Mouse (Mus musculus): ENCODE results near the gene Me1. TPM values are rescaled to one million over a fixed set of nuclear protein-coding genes. Genes with fewer than 3 reads are reported as not detected.

The Me1 gene
- polyA plus RNA-seq, 1 experiment from 2014 or later: 26.1 TPM

DNA sequence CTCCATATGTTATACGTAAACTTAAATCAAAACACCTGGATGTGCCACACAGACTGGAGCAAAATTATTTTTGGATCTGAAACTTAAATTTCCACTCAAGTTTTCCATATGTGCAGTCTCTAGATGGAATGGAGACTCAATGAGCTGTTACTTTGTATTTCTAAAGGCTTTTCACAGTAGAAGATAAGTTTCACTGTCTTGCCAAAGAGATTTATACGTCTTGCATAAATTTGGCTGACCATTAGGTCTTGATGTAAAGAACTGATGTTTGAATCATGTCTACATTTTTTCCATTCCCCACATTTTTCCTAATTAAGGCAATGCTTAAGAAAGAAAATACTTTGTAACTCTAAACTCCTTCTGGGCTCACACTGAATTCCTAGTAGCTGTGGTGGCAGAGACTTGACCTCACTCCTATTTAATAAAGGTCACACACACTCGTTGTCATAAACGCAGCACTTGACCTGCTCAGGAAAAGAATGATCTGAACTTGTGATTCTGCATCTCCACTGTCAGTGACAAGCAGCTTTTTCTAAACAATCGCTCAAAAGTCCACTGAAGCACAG is 22.8 kb downstream of the Me1 start:
- Histone ChIP-seq H3K27ac (no peak overlapping the region), H3K36me3 (no peaks in the 10 kb centered on the region), H3K9me3 (no peaks in the 10 kb centered on the region), H3K4me1 (peaks cover 8% of the 10 kb centered on the region; the same call in 1 of the 2 replicates), H3K4me3 (no peak overlapping the region), H3K27me3 (ENCODE audit: insufficient read depth, poor library complexity, severe bottlenecking) (no peaks in the 10 kb centered on the region)
- no peak for DNase-seq (ENCODE audit: low spot score)
- 77% methylated on average over 5 of the region's 5 CpGs for WGBS

DNA sequence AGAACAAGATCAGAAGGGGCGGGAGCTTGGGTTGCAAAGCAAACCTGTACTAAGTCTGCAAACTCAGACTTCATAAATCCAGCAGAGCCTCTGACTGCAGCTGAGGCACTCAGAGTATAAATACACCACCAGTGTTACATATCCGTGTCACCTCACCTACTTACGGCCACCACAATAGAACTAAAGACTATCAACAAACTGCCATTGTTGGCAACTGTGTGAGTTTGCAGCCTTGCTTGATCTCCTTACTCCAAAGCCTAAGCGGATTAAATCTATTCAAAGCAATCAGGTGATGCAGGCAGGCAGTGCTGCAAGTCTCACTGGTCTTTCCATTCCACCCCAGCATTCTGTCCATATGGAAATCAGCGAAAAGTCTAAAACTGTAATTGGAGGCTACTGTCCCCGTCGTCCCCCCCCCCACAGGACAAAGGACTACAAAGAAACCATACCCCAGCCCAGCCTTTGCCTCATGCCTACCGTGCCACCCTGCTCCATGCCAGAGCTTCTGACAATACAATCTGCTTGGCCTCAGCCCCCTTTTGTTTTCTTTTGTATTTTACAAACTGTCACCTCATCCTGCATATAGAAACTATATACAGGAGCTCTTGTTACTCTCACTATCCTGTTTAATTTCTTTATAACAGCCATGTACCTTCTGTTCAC is 27.0 kb downstream of the Me1 start:
- H3K27me3 ChIP-seq (ENCODE audit: insufficient read depth, poor library complexity, severe bottlenecking): no peaks in the 10 kb centered on the region
- DNase-seq (ENCODE audit: low spot score): no peak
- no peaks in the 10 kb centered on the region for H3K9me3 ChIP-seq
- H3K4me1 ChIP-seq: peaks cover 8% of the 10 kb centered on the region; the same call in 1 of the 2 replicates
- no peaks in the 10 kb centered on the region for H3K36me3 ChIP-seq
- no peak overlapping the region for H3K27ac ChIP-seq
- no peak overlapping the region for H3K4me3 ChIP-seq
- WGBS: 49% methylated on average over 8 of the region's 8 CpGs

DNA sequence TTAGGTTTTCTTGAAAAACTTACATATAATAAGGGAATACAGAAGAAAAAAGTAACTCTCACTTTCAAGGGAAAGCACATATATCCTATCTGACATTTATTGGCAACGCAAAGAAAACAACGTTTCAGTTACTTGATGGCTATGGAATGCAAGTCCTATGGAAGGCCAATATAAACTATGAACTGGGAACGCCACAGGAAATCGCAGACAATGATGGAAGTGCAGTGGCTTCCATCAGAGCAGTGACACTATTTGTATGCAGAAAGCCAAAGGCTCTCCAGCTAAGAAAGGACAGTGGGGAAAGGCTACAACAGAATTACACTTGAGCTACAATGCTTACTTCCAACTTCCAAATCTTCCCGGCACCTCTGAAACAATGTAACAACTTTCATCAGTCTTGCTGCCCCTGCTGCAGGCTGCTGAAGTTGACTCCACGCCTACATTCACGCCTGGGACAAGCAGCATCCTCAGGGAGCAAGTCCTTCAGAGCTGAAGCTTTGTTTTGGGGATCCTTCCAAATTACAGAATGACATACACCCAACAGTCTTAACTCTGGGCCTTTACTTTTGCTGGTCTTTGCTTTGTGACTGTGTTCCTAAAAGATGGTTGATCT is 28.5 kb downstream of the Me1 start:
- Histone ChIP-seq H3K4me1 (peaks cover 8% of the 10 kb centered on the region; the same call in 1 of the 2 replicates), H3K27ac (no peak overlapping the region), H3K36me3 (no peaks in the 10 kb centered on the region), H3K4me3 (no peak overlapping the region), H3K9me3 (no peaks in the 10 kb centered on the region), H3K27me3 (ENCODE audit: insufficient read depth, poor library complexity, severe bottlenecking) (no peaks in the 10 kb centered on the region)
- 82% methylated on average over 7 of the region's 7 CpGs for WGBS
- DNase-seq (ENCODE audit: low spot score): no peak

DNA sequence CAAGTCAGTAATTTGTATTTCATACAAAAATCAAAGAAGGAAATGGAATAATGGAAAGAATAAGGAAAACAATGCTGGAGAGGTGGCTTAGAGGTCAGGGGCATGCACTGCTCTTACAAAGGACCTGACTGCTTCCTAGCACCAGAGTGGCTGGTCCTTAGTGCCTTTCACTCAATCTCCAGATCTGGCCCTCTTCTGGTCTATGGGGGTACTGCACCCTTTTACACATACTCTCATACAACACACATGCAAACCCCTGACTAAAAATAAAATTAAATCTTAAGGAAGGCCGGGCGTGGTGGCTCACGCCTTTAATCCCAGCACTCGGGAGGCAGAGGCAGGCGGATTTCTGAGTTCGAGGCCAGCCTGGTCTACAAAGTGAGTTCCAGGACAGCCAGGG is 34.1 kb downstream of the Me1 start:
- Histone ChIP-seq H3K4me3 (no peak overlapping the region), H3K9me3 (no peaks in the 10 kb centered on the region), H3K27me3 (ENCODE audit: insufficient read depth, poor library complexity, severe bottlenecking) (no peaks in the 10 kb centered on the region), H3K27ac (no peak overlapping the region), H3K36me3 (no peaks in the 10 kb centered on the region), H3K4me1 (no peaks in the 10 kb centered on the region)
- 92% methylated on average over 6 of the region's 6 CpGs for WGBS
- no peak for DNase-seq (ENCODE audit: low spot score)

DNA sequence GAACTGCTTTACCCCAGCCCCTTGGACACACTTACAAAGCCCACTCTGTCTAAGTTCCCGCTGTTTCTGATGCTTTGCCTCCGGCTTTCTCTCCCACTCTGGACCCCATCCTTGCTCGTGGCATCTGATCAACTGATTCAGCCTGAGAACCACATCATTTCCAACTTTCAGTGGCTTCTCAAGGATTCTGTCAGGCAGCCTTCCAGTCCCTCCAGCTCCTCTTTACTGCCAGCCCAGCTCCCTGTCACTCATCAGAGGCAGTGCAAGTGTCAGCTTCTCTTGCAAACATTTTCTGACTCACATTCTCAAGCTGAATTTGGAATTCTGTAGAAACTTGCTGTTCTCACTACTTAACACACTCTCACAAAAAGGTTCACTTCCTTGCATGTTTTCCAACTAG is 34.5 kb downstream of the Me1 start:
- Histone ChIP-seq H3K4me1 (no peaks in the 10 kb centered on the region), H3K27me3 (ENCODE audit: insufficient read depth, poor library complexity, severe bottlenecking) (no peaks in the 10 kb centered on the region), H3K4me3 (no peak overlapping the region), H3K36me3 (no peaks in the 10 kb centered on the region), H3K27ac (no peak overlapping the region), H3K9me3 (no peaks in the 10 kb centered on the region)
- 94% methylated on average over 3 of the region's 3 CpGs for WGBS
- DNase-seq (ENCODE audit: low spot score): no peak

DNA sequence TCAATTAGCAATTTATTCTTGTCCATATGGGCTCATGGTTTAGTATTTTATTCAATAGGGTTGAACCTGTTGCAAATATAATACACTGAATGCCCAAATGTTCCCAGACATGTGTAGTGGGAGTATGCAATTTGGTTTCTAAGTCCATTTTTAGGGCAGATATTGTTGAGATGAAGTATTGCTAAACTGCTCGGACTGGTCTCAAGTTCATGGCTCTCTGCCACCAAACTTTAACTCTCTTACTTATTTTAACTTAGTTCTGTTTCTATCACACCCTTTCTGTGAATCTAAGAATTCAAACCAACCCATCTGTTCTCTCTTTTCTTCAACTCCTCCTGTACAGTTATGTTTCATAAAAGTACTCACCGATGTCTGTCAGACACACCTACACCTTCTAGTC is 35.4 kb downstream of the Me1 start:
- Histone ChIP-seq H3K27ac (no peak overlapping the region), H3K4me1 (no peaks in the 10 kb centered on the region), H3K4me3 (no peak overlapping the region), H3K36me3 (no peaks in the 10 kb centered on the region; the same call in 1 of the 2 replicates), H3K27me3 (ENCODE audit: insufficient read depth, poor library complexity, severe bottlenecking) (no peaks in the 10 kb centered on the region), H3K9me3 (no peaks in the 10 kb centered on the region)
- DNase-seq (ENCODE audit: low spot score): no peak
- 93% methylated on average over 2 of the region's 2 CpGs for WGBS

DNA sequence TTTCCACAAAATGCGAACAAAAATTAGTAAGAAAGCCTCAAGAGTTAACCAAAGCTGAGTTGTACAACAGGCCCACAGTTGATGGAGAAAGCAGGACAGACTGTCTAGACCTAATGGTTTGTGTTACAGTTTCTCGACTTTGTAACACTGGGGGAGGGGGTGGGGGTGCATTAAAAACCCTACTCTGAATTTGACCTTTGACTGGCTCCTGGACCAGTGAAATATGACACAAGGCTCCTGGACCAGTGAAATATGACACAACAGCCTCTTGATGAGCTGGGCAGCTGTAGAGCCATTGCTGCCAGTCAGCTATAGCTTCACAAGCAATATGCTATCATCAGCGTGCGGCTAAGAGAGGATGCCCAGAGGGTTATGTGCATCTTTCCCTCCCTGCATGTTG is 37.4 kb downstream of the Me1 start:
- Histone ChIP-seq H3K27ac (no peak overlapping the region), H3K4me1 (no peaks in the 10 kb centered on the region), H3K4me3 (no peak overlapping the region), H3K27me3 (ENCODE audit: insufficient read depth, poor library complexity, severe bottlenecking) (no peaks in the 10 kb centered on the region), H3K36me3 (no peaks in the 10 kb centered on the region; the same call in 1 of the 2 replicates), H3K9me3 (no peaks in the 10 kb centered on the region)
- DNase-seq (ENCODE audit: low spot score): no peak
- 87% methylated on average over 4 of the region's 4 CpGs for WGBS

DNA sequence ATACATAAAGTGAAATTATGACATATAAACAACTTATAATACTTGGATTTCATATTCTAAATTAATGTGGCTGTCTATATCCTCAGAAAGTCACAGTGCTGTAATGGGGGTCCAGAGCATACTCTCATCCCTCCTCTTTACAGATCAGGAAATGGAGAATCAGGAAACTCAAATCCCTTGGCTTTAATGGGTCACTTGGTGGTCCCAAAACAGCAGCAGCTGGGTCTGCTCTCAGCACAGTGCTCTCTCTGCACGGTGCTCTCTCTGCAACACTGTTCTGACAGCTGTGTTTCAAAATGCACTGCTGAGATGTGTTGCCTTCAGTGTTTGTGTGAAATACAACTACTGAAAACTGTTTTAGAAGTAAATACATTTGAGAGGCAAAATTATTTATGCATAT is 43.6 kb downstream of the Me1 start:
- Histone ChIP-seq H3K27me3 (ENCODE audit: insufficient read depth, poor library complexity, severe bottlenecking) (no peaks in the 10 kb centered on the region), H3K9me3 (no peaks in the 10 kb centered on the region), H3K36me3 (no peaks in the 10 kb centered on the region; the same call in 1 of the 2 replicates), H3K4me3 (no peak overlapping the region), H3K27ac (no peak overlapping the region), H3K4me1 (no peaks in the 10 kb centered on the region)
- 73% methylated on average over 1 of the region's 1 CpGs for WGBS
- DNase-seq (ENCODE audit: low spot score): no peak

DNA sequence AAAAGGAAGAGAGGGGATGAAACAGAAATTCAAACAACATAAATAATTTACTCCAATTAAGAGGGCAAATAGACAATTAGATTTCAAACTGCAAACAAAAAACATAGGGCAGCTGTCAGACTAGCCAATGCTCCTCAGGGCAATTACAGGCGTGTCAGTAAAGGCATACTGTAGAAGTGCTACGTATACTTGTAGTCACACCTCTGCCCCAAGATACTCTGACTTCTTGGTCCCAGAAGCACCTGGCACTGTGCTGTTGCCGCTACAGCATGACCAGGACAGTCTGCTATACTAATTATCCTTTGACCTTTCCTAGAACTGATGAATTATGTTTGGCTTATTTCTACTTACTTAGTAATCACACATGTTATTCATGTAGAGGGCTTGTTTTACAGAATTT is 44.5 kb downstream of the Me1 start:
- no peak for DNase-seq (ENCODE audit: low spot score)
- H3K4me3 ChIP-seq: no peak overlapping the region
- no peaks in the 10 kb centered on the region for H3K9me3 ChIP-seq
- H3K4me1 ChIP-seq: no peaks in the 10 kb centered on the region
- H3K27ac ChIP-seq: no peak overlapping the region
- no peaks in the 10 kb centered on the region for H3K27me3 ChIP-seq (ENCODE audit: insufficient read depth, poor library complexity, severe bottlenecking)
- no peaks in the 10 kb centered on the region; the same call in 1 of the 2 replicates for H3K36me3 ChIP-seq
- 81% methylated on average over 3 of the region's 3 CpGs for WGBS

DNA sequence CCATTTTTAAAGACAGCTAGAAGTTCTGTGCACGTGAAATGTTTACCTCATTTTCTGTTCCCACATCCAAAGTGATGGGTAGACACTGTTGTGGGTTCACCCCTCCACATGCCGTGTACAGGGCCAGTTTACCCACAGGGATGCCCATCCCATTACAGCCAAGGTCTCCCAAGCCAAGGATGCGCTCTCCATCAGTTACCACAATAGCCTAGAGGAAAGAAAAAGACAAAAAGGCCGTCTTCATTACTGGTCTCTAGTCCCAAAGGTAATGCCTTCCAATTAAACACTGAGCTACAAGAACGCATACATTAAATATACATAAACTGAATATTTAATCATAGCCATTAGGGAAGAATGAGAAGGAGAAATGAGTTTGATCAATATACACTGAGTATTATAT is 44.9 kb downstream of the Me1 start:
- WGBS: 89% methylated on average over 5 of the region's 5 CpGs
- Histone ChIP-seq H3K27me3 (ENCODE audit: insufficient read depth, poor library complexity, severe bottlenecking) (no peaks in the 10 kb centered on the region), H3K9me3 (no peaks in the 10 kb centered on the region), H3K36me3 (no peaks in the 10 kb centered on the region; the same call in 1 of the 2 replicates), H3K27ac (no peak overlapping the region), H3K4me3 (no peak overlapping the region), H3K4me1 (no peaks in the 10 kb centered on the region)
- no peak for DNase-seq (ENCODE audit: low spot score)

DNA sequence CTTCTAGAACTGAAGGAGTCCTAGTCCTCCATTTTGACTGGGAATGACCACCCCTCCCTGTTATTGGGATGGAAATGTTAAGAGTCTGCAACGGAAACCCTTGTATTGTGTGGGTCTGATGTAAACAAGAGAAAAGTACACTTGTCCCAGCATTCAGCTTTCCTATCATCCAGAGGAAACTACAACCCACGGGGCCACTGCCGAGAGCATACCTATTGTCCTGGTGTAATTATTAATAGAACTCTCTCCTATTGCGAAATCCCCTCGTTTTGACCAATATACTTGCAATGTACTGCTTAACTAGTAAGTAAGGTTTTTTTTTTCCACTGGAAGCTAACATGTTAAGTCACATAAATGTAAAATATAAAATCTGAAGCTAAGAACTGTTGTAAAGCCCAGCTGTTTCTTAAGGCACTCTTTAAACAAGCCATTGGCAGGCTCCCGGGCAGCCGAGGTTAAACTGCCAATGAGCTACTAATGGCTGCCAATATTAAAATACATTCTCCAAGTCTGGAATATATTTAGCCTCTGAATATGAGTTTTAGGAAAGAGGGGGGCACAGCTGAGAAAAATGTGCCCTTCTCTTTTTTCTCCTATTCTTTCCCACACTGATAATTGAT is 47.7 kb downstream of the Me1 start:
- Histone ChIP-seq H3K27ac (no peak overlapping the region), H3K27me3 (ENCODE audit: insufficient read depth, poor library complexity, severe bottlenecking) (no peaks in the 10 kb centered on the region), H3K4me1 (no peaks in the 10 kb centered on the region), H3K36me3 (no peaks in the 10 kb centered on the region), H3K9me3 (no peaks in the 10 kb centered on the region), H3K4me3 (no peak overlapping the region)
- WGBS: 74% methylated on average over 7 of the region's 7 CpGs
- no peak for DNase-seq (ENCODE audit: low spot score)

DNA sequence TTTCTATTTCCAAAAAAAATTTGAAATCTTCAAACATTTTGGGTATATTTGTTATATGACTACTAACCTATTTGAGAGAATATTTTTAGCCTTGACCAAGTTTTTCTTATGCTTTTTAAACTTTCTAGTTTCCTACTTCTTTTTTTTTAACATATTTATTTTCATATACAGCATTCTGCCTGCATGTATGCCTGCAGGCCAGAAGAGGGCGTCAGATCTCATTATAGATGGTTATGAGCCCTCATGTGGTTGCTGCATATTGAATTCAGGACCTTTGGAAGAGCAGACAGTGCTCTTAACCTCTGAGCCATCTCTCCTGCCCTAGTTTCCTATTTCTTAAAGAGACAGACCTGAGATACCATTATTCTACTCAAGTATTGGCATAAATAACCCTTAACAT is 48.9 kb downstream of the Me1 start:
- H3K27me3 ChIP-seq (ENCODE audit: insufficient read depth, poor library complexity, severe bottlenecking): no peaks in the 10 kb centered on the region
- WGBS: 3% methylated on average over 1 of the region's 1 CpGs

DNA sequence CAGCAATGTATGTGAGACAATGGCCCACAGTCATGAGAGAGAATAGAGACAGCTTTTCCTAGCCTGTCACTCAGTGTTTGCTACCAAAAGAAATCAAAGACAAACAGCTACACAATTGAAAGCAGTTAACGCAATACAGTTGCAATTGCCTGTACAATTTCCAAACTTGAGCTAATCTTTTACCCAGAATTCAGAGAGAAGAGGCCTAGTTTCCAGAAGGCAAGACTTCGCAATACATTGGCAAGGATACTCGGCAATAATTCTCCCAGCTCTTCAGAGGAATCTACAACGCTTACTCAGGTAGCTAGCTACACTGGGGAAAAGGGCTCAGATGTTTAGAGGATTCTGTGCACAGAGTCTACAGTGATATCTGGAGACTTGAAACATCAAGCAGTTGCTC is 52.3 kb downstream of the Me1 start:
- no peak overlapping the region for H3K4me3 ChIP-seq
- no peaks in the 10 kb centered on the region for H3K4me1 ChIP-seq
- no peaks in the 10 kb centered on the region for H3K9me3 ChIP-seq
- no peaks in the 10 kb centered on the region for H3K27me3 ChIP-seq (ENCODE audit: insufficient read depth, poor library complexity, severe bottlenecking)
- H3K36me3 ChIP-seq: 0 out of 2 replicates have a peak, but pooled peaks cover 2% of the 10 kb centered on the region
- H3K27ac ChIP-seq: no peak overlapping the region
- DNase-seq (ENCODE audit: low spot score): no peak
- 91% methylated on average over 4 of the region's 4 CpGs for WGBS

More for the DNA sequence above, 48.9 kb downstream of the Me1 start:
- H3K9me3 ChIP-seq: no peaks in the 10 kb centered on the region
- H3K4me3 ChIP-seq: no peak overlapping the region
- H3K27ac ChIP-seq: no peak overlapping the region
- H3K36me3 ChIP-seq: 0 out of 2 replicates have a peak, but pooled peaks cover 2% of the 10 kb centered on the region
- no peak for DNase-seq (ENCODE audit: low spot score)
- H3K4me1 ChIP-seq: no peaks in the 10 kb centered on the region
